Mouse (Mus musculus): ENCODE measurements around the gene Rsph3b.
"Not testable (repeated sequence)": the region's sequence is repeated elsewhere in the genome, so short reads cannot be mapped to it uniquely, and the experiment has no call there.

Rsph3b gene

DNA sequence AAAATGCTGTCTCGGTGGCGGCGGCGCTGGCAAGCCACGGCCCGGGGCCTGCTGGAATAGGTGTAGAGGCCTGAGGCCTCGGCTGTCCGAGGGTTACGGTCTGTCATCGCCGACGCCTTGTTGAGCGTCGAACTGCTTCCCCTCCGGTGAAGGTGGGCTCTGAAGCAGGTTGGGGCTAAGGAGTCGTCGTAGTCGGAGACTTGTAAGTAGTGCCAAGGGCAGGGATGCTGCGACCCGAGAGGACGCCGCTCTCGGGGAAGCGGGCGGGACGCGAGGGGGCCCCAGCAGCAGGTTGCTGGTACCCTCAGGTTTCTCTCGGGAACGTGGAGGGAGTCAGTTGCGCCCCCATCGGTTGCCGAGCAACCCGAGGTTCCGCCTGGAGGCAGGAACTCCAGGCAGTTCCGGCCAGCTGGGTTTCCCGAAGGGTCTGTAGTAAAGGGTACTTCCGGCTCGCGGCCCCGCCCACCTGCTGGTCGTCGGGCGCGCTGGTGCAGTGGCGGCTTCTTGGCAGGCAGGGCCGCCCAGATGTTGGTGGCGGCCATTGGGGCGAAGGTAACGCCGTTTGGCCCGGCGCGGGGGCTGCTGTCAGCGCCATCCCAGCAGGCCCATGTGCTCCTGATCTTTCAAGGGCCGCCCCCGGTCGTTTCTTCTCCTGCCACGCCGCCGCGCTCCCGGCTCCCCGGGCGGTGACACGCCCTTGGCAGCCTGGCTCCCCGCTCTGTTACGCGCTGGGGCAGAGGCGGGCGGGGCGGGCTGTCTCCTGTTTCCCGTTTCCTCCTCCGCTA lies at the start of gene Rsph3b:
Gene Rsph3b, minus strand, starts transcription at position 699 of the 785 bp plus-strand sequence.
- DNase-seq (ENCODE audit: extremely low spot score) = peak; percentile 89

DNA sequence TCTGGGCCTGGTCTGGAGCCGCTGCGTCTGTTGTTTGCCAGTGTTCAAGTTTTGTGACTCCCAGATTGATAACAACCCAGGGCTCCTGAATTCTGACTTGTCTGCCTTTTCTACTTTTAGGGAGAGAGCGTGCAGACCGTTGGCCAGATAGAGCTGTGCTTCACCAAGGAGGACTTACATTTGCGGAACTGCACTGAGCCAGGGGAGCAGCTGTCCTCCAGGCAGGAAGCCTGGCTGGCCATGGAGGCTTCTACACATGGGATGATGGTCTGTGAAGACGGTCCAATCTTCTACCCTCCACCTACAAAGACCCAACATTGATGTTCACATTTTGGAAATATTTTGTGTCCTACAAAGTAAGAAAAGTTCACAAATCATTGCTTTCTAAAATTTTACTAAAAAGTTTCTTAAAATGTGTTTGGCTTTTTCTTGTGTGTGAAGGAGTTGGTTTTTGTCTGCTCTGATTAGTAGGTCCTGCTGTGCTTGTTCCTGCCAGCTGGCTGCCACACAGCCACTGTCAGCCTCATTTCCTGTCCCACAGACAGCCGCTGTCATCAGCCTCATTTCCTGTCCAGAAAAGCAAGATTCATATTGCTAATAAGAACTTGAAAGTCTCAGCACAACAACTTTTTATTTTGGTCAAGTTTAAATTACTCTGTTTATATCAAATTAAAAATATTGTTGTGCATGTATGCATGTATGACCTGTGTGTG lies 49.5 kb upstream of the Rsph3b start:
- DNase-seq (ENCODE audit: extremely low spot score) = not testable (repeated sequence)

DNA sequence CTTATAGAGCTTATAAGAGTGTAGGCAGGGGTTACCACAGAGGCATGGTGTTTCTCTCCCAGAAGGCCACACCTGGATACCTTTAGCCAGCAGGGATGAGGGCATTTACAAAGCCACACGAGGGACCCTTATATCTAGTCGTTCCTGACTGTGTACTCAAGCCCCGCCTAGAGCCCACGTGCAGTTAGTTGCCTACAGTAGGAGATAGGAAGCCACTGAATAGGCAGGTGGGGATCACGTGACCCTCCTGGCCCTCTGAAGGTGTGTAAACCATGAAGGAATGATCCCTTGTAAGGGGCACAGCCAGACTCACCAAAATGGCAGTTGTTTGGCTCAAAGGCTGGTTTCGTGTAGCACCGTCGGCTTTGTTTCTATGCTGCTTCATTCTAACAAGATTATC lies 48.3 kb upstream of the Rsph3b start:
- not testable (repeated sequence) for DNase-seq (ENCODE audit: extremely low spot score)

DNA sequence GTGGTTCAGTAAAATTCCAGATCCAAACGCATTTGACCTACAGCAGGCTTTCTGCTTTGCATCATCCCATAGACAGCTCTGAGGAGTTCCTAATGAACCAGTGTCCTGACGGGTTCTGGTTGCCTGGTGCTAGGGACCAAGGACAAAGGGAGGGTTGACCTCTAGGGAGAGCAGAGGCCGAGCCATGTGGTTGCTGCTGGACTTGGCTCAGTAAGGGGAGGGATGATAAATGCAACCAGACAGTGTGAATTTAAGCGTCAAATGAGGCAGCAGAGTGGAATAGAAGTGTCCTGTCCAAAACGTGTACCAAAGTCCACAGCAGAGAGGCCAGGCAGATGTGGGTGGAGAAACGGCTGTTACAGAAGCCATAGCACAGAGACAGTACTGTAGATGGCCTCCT lies 47.0 kb upstream of the Rsph3b start:
- not testable (repeated sequence) for DNase-seq (ENCODE audit: extremely low spot score)

DNA sequence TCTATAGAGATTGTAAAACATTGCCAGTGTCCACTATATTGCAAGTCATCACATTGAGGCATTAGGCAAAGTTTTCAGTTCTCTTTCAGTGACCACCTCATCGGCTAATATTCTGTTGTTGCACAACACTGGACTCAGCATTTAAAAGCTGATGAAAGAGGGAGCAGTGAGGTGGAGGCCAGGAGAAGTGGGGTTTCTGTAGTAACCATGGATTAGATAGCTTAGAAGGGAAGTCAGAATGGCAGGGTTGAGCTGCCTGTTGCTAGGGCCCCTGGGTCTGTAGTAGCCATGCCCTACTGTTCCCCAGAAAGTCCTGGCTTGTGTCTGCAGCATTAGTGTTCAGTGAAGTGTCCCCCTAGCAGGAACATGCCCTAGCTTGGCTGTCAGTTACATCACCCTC lies 37.6 kb upstream of the Rsph3b start:
- not testable (repeated sequence) for DNase-seq (ENCODE audit: extremely low spot score)

DNA sequence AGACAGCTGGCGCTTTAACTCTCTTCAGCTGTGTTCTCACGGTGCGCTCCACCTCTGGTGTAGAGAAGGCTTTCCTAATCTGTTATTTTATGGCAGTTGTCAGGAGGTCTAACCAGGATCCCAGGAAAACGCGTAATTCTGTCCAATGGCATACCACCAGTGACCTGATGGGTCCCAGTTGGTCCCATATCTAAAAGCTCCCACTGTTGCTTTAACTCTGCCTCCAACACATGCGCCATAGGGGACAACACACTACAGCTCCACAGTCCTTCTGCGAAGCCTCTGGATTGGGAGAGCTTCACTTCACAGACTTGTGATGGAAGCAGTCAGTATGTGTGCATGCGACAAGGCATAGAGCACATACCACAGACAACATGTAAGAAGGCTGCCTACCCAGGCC lies 31.7 kb upstream of the Rsph3b start:
- DNase-seq (ENCODE audit: extremely low spot score) = not testable (repeated sequence)

DNA sequence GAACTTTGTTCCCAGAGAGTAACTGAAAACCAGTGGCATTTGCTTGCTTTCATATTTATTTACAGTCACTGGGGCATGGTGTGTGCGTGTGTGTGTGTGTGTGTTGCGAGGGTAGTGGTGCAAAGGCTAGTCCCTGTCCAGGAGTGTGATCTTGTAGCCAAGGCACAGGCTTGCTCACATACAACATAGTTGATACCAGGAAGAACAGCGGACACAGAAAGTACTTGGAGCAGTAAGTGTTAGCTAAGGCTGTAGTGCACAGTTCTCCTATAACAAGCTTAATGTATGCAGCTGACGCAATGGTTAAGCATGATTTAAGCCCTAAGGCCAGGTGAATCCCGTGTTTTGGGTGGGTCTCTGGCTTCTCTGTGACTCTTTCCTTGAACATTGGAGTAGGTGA lies 30.9 kb upstream of the Rsph3b start:
- DNase-seq (ENCODE audit: extremely low spot score) = not testable (repeated sequence)

DNA sequence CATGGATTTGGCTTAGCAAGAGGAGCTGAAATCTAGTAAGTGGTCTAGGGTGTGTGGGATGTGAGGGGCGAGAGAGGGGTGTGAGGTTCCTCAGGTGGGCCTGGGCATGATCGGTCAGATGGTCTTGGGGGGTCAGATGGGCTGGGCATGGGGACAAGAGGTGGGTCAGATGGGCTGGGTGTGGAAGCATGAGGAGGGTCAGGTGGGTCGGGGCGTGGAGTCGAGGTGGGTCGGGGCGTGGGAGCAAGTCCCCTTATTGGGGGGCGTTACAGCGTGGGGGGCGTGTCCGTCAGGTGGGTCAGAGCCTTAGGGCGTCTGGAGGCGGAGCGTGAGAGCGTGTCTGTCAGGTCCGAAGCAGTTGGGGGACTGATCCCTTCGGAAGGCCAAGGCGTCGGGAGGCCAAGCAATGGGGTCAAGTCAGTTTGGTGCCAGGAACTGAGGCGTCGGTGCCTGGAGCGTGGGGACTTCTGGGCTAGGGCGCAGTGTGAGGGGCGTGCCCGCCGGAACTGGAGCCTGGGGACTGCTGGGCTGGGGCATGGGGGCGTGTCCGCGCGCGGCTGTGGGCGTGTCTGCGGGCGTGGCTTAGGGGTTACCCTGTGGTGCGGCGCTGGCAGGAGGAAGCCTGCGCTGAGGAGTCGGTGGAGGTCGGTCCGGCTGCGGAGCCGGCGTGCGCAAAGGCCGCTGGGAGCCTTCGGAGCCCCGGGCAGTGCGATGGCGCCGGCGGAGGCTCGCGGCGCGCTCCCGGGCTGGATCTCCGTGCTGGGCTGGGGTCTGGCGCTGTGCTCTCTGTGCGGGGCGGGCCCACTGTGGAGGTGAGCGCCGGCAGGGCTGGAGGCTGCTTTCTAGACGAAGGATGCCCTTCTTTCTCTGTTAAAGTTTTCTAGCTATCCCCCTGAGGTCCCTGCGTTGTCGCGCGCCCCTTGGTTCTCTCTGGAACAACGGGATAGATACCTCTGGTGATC lies 30.1 kb upstream of the Rsph3b start, which contains the start of gene Gm49721:
Gene Gm49721, plus strand, starts transcription at position 618 of the 962 bp plus-strand sequence.
- peak; percentile 45 for DNase-seq (ENCODE audit: extremely low spot score)

DNA sequence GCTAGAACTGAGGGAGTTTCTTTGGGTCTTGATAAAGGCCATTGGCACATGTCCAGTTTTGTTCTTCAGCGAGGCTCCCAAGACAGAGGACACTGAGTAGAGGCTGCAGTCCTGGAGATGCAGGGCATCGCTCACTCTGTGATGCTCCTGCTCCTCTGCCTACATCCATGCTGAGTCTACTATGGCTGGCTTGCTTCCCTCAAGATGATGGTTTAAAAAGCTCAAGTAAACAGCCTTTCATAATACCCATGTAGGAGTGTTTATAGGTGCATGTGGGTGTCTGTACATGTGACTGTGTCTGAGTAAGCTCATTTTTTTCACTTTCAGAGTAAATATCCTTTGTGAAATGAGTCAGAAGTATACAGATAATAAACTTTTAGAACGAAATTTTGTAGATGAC lies 26.5 kb upstream of the Rsph3b start:
- DNase-seq (ENCODE audit: extremely low spot score) = not testable (repeated sequence)

DNA sequence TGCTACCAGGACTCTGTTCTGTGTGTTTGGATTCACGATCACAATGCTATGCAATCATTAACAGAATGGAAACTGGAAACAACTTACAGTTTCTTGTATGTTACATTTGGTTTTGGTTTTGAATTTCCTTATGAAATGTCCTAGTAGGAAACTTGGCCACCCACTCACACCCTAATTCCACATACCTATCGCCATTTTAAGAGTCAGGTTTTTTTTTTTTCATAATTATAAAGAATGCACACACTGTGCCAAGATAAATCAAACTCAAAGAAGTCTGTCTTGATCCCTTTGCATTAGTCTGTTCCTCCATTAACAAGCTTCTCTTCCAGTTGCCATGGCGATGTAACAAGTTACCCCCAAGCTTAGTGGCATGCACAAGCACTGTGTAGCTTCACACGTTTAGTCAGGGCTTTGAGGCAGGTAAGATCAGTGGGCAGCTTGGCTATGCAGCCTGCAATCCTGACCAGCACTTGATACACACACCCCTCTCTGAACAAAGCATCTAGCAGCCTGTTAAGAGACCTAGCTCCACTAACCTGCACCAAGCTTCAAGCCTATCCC lies 24.4 kb upstream of the Rsph3b start:
- not testable (repeated sequence) for DNase-seq (ENCODE audit: extremely low spot score)

DNA sequence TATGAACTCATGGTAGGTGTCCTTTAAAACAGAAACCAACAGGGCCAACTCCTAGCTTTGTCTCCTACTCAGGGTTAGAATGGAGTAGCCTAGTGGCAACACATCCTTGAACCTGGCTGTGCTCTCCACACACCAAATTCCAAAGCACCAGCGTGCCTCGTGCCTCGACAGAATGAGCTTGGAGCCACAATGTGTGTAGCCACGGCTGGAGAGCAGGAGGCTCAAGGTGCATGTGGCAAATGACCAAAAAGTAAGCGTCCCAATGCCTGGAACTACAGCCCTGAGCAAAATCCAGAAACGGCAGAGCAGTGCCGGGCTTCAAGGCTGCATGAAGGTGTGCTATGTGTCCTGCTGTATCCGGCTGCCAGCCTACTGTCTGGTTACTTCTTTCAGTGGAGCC lies 22.8 kb upstream of the Rsph3b start:
- not testable (repeated sequence) for DNase-seq (ENCODE audit: extremely low spot score)

DNA sequence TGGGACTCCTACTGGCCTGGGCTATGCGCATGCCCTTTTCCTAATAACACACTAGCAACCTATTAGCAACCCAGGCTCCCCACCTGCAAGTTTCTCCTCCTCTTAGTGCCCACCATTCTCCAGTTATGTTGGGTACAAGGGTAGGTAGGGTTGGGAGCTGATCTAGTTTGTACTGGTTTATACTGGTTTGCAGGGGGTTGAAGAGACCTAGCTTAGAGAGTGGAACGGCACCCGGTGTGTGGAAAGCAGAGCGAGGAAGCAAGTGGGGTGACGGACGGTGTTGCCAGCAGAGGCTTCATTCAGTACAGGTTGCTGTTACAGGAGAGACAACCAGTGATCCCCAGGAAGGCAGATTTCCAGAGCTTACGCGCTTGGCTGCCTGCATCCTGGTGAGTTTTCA lies 21.9 kb upstream of the Rsph3b start, which contains the start of gene Rnaset2b:
Gene Rnaset2b, plus strand, starts transcription at position 301 of the 400 bp plus-strand sequence.
- DNase-seq (ENCODE audit: extremely low spot score) = not testable (repeated sequence)

DNA sequence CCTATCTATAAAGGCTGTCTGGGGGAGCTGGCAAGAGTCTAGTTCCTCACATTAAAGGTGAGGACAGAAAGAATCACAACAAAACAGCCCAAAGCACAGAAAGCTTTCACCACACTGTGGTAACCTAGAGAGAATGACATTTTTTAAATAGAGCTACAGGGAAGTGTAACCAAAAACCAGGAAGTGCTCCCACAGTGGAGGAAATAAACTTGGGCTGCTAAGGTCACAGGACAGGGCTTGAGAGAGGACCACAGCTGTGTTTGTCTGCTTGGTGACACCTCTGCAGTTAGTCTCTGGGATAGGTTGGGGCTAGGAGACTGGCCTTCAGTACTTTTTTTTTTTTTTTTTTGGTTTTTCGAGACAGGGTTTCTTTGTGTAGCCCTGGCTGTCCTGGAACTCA lies 19.2 kb upstream of the Rsph3b start:
- DNase-seq (ENCODE audit: extremely low spot score) = not testable (repeated sequence)

DNA sequence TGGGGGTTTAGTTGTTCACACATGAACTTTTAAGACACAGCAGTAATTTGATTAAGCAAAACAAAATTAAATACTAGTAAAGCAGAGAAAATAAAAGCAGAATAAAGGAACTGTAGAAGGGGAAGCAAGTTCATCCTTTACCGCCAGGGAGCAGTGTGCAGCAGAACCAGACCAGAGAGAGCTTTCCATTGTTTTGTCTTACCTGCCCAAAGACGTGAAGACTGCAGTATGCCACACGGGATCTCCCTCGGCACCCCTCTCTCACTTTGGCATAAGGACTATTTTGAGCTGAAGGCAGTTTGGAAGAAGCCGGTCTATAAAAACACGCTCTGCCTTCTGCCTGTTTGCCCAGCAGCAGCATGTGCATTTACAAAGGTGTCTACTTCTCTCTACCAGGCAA lies 16.9 kb upstream of the Rsph3b start:
- DNase-seq (ENCODE audit: extremely low spot score) = peak; percentile 17

DNA sequence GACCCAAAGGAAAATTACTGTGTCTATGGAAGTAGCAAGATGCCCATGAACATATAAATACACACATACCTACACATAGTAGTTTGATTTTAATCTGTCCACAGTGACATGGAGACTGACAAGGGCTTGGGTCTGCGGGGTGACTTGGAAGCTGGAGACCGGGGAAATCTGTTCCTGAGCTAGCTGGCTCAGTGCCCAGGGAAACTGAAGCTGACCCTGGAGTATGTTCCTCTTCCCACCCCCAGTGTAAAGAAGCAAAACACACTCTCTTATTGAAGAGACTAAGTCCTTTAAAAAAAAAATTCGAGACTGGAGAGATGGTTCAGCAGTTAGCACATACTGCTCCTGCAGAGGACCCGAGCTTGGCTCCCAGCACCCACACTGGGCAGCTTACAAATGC lies 14.5 kb upstream of the Rsph3b start:
- not testable (repeated sequence) for DNase-seq (ENCODE audit: extremely low spot score)

DNA sequence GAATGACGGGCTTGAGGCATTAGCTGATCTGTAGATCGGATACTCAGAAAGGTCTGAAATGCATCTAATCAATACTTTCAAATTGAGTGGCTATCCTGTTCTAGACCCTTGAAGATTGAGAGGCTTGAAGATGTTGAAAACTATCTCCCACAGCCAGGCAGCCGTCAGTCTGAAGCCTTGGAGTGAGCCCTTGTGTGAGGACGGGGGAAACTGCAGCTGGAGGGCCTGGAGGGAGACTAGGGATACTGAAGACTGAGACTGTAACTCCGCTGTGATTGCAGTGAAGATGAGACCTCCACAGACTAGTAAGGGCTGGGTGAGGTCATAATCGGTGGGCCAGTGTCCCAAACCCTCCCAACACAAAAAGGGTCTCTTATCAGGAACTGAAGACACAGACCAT lies 13.9 kb upstream of the Rsph3b start:
- not testable (repeated sequence) for DNase-seq (ENCODE audit: extremely low spot score)

DNA sequence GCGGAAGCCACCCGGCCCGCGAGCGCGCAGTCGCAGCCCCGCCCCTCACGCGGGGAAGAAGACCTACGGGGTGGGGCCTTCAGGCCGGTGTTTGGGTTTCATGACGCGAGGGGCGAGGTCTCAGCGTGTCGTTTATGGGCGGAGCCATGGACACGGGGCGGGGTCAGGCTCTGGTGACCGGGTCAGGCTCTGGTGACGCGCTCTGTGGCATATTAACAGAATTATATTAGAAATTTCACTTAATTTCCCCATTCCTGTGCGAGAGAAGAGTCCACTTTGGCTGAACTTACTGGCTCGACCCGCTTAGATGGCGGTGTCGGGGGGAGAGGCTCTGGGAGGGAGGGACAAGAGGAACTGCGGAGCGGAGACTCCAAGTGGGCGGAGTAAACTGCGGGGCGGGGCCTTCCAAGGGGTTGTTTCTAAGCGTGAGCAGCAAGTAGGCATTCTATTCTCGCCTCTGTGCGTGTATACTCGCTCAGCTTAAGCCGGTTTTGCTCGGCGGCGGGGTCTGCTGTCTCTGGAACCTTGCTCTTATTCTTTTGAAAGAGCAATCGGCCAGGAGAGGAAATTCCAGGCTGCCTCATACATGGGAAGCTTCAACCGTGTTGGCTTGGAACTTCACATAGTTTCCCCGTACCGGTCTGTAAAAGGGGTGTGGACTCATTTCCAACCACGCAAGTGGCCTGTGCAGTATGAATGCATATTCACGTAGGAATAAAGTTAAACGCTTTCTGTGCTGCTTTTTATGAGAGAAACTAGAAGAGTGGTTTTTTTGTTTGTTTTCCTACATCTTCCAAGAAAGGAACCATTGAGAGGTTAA lies 12.9 kb upstream of the Rsph3b start:
- DNase-seq (ENCODE audit: extremely low spot score) = peak; percentile 32

DNA sequence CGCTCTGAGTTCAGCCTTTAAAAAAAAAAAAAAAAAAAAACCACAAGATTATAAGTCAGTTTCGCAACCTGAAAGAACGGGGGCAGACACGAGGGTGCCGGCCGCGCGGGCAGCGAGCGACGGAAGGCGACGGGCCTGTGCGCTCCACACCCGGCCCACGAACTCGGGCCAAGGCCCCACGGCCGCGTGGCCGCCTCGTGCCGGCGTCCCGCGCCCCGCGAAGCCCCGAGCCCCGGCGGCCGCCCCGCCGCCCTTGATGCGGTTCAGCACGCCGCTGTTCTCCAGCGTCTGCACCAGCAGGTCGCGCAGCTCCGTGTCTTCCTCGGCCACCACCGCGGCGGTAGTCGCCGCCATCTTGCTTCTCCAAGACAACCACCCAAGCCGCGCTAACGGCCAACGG lies 12.3 kb upstream of the Rsph3b start, which contains the start of gene Tagap1:
Gene Tagap1, minus strand, starts transcription at position 381 of the 400 bp plus-strand sequence.
- not testable (repeated sequence) for DNase-seq (ENCODE audit: extremely low spot score)

DNA sequence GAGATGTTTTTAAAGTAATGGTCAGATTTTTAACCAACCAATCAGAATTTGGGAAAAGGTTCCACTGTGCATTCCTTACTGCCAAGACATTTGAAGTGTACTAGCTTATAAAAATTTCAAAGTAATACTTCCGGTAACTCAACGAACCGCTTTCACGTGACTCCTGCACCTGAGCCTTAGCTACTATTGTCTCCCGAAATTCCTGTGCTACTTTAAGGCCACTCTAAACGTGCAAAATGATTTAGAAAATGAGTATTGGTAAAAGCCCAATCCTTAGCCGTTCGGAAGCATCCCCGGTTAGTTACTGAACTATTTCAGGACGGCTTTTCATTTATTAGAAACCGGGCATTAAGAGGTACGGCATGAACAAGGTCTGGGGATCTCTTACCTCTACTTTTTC lies 11.9 kb upstream of the Rsph3b start:
- not testable (repeated sequence) for DNase-seq (ENCODE audit: extremely low spot score)

DNA sequence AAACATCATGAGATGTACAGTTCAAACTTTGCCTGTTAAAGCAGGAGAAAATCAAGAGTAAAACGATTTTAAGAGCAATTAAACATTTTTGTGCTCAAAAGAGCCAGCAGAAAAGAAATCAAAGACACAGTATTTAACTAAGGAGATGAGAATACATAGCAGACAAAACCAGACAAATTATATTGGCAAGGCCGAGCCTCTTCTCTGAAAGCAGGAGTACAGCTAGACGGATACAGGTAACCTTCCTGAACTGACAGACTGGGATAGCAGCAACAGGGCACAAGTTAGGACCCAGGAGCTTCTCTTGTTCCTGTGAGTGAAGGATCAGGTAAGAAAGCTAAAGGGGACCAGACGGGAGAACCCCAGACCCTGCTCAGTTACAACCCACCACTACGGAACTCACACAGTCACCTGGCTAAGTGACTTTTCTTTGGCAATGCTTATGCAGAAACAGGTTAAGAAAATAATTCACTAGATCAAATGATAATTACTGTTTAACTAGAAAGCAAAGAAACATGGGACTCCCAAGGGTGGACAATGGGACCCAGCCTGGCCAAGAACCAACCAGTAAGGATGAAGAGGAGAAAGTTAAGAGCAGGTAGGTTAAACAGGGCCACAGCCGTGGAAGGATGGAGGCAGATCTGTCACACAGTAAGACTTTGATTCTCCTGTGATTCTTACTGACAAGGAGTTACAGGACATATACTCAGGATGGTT lies 11.2 kb upstream of the Rsph3b start:
- not testable (repeated sequence) for DNase-seq (ENCODE audit: extremely low spot score)
